Mouse (Mus musculus) embryonic fibroblast, embryonic 13.5 days (primary cell): ENCODE results near the gene Rad54l.

ENCODE experiments used
- CTCF ChIP-seq: IDR thresholded peaks from 2 replicates; pipeline ENCODE4 v1.5.1; 2011; ENCODE audit warnings: mild to moderate bottlenecking, control low read depth, low read length, moderate library complexity, borderline replicate concordance; ENCODE audit not compliant: insufficient read depth
- POLR2A ChIP-seq: IDR thresholded peaks from 2 replicates; pipeline ENCODE4 v1.6.1; 2011; ENCODE audit warnings: low read depth, mild to moderate bottlenecking, control low read depth, low read length, moderate library complexity

DNA sequence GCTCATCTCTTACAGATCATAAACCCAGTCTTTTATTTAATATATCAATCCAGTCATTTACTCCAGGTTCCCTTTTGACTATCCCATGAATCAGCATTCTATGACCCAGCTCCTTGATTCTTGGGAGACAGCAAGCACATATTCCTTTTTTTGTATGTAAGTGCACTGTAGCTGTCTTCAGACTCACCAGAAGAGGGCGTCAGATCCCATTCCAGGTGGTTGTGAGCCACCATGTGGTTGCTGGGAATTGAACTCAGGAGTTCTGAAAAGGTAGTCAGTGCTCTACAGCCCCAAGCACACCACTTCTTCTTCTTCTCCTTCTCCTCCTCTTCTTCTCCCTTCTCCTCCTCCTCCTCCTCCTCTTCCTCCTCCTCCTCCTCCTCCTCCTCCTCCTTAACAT, 65.9 kb downstream of the Rad54l start:
- TF ChIP-seq CTCF (no peak), POLR2A (no peak)
